ENCODE assay signal across 24 mouse cellular contexts in genomic region chr9:24473824-24474223, GRCm38 (mm10). TPM values are rescaled to one million over a fixed set of nuclear protein-coding genes. Genes with fewer than 3 reads are reported as not detected.
A peak's percentile ranks its signal among the peaks of the same experiment; 100 is the strongest.
DNase-seq lines count a peak whose midpoint lies in the region; ATAC-seq lines count a peak whose summit lies in the region.
"Had no signal": no experiment of that assay in that cellular context is flagged by ENCODE, and none has a peak within 500 bp of the region (broad histone marks: within the 10 kb centered on the region; RNA-seq: fewer than 3 reads in every experiment).

No protein-coding gene starts in this region.

- H3K4me2 ChIP-seq in forebrain, embryonic 14.5 days (ENCODE audit: low read length) = no peak overlapping the region
- H3K4me2 ChIP-seq in forebrain, embryonic 15.5 days (replicated peaks) = no peak overlapping the region
- no peak overlapping the region for H3K4me2 ChIP-seq in liver, embryonic 12.5 days
- H3K4me2 ChIP-seq in liver, embryonic 16.5 days (ENCODE audit: low read depth, low read length) = no peak overlapping the region
- H3K4me2 ChIP-seq: embryonic facial prominence, embryonic 12.5 days; forebrain, embryonic 13.5 days; heart, embryonic 12.5 days; hindbrain, embryonic 14.5 days; intestine, embryonic 15.5 days had no signal

- no peak overlapping the region for H3K27ac ChIP-seq in forebrain, embryonic 14.5 days (ENCODE audit: low read depth, low read length)
- H3K27ac ChIP-seq in forebrain, embryonic 15.5 days (replicated peaks) = no peak overlapping the region
- H3K27ac ChIP-seq in liver, embryonic 12.5 days = no peak overlapping the region
- no peak overlapping the region for H3K27ac ChIP-seq in liver, embryonic 16.5 days (ENCODE audit: low read length)
- H3K27ac ChIP-seq: embryonic facial prominence, embryonic 12.5 days; forebrain, embryonic 13.5 days; heart, adult 2 months; hindbrain, embryonic 10.5 days; hindbrain, embryonic 14.5 days; intestine, embryonic 15.5 days had no signal

- no peaks in the 10 kb centered on the region for H3K4me1 ChIP-seq in forebrain, embryonic 14.5 days (ENCODE audit: control insufficient read depth, insufficient read depth, low read length)
- H3K4me1 ChIP-seq in forebrain, embryonic 15.5 days = peaks cover 9% of the 10 kb centered on the region; the same call in 1 of the 2 replicates
- peaks cover 16% of the 10 kb centered on the region for H3K4me1 ChIP-seq in liver, embryonic 12.5 days
- H3K4me1 ChIP-seq in liver, embryonic 16.5 days (ENCODE audit: control insufficient read depth, low read depth, low read length) = no peaks in the 10 kb centered on the region; the same call in none of the 2 replicates
- H3K4me1 ChIP-seq: embryonic facial prominence, embryonic 12.5 days; forebrain, embryonic 13.5 days; hindbrain, embryonic 10.5 days; intestine, embryonic 15.5 days had no signal

- H3K4me3 ChIP-seq in forebrain, embryonic 14.5 days (ENCODE audit: low read depth, low read length) = no peak overlapping the region
- no peak overlapping the region for H3K4me3 ChIP-seq in forebrain, embryonic 15.5 days
- no peak overlapping the region for H3K4me3 ChIP-seq in liver, embryonic 12.5 days
- no peak overlapping the region for H3K4me3 ChIP-seq in liver, embryonic 16.5 days (ENCODE audit: low read depth, low read length)
- H3K4me3 ChIP-seq: embryonic facial prominence, embryonic 12.5 days; forebrain, embryonic 13.5 days; heart, adult 2 months; heart, embryonic 12.5 days; hindbrain, embryonic 10.5 days; intestine, embryonic 15.5 days had no signal

- no peaks in the 10 kb centered on the region for H3K9me3 ChIP-seq in forebrain, embryonic 14.5 days (replicated peaks; ENCODE audit: control insufficient read depth, low read length)
- no peaks in the 10 kb centered on the region for H3K9me3 ChIP-seq in forebrain, embryonic 15.5 days
- no peaks in the 10 kb centered on the region for H3K9me3 ChIP-seq in liver, embryonic 12.5 days (replicated peaks)
- H3K9me3 ChIP-seq in liver, embryonic 16.5 days (replicated peaks; ENCODE audit: control insufficient read depth, low read length) = no peaks in the 10 kb centered on the region
- H3K9me3 ChIP-seq: embryonic facial prominence, embryonic 12.5 days; forebrain, embryonic 13.5 days; G1E; heart, embryonic 12.5 days; hindbrain, embryonic 10.5 days; intestine, embryonic 15.5 days had no signal

- H3K36me3 ChIP-seq in forebrain, embryonic 14.5 days (ENCODE audit: control insufficient read depth, insufficient read depth, low read length) = peaks cover 9% of the 10 kb centered on the region
- peaks cover under 1% of the 10 kb centered on the region for H3K36me3 ChIP-seq in forebrain, embryonic 15.5 days
- H3K36me3 ChIP-seq in liver, embryonic 12.5 days = peaks cover 50% of the 10 kb centered on the region
- no peaks in the 10 kb centered on the region; the same call in 1 of the 2 replicates for H3K36me3 ChIP-seq in liver, embryonic 16.5 days (ENCODE audit: control insufficient read depth, insufficient read depth)
- H3K36me3 ChIP-seq: intestine, embryonic 15.5 days had no signal

- no peak overlapping the region for H3K9ac ChIP-seq in forebrain, embryonic 14.5 days (ENCODE audit: low read length)
- no peak overlapping the region for H3K9ac ChIP-seq in forebrain, embryonic 15.5 days (replicated peaks)
- no peak overlapping the region for H3K9ac ChIP-seq in liver, embryonic 12.5 days
- no peak overlapping the region for H3K9ac ChIP-seq in liver, embryonic 16.5 days (ENCODE audit: low read depth, low read length)
- H3K9ac ChIP-seq: embryonic facial prominence, embryonic 12.5 days; forebrain, embryonic 13.5 days; heart, embryonic 12.5 days; hindbrain, embryonic 14.5 days; intestine, embryonic 15.5 days had no signal

- H3K27me3 ChIP-seq in forebrain, embryonic 14.5 days (replicated peaks; ENCODE audit: control insufficient read depth, insufficient read depth, low read length) = no peaks in the 10 kb centered on the region
- H3K27me3 ChIP-seq in forebrain, embryonic 15.5 days = no peaks in the 10 kb centered on the region
- no peaks in the 10 kb centered on the region for H3K27me3 ChIP-seq in liver, embryonic 12.5 days (replicated peaks)
- no peaks in the 10 kb centered on the region for H3K27me3 ChIP-seq in liver, embryonic 16.5 days (ENCODE audit: control insufficient read depth, insufficient read depth, low read depth, low read length)
- H3K27me3 ChIP-seq: embryonic facial prominence, embryonic 12.5 days; forebrain, embryonic 13.5 days; heart, embryonic 12.5 days; intestine, embryonic 15.5 days; Patski had no signal

- no peak for ATAC-seq in forebrain, embryonic 14.5 days
- ATAC-seq in forebrain, embryonic 15.5 days (replicated peaks) = no peak
- ATAC-seq in liver, embryonic 12.5 days = 0 out of 2 replicates have a peak, but pooled peaks have one; percentile 46
- ATAC-seq in liver, embryonic 16.5 days (ENCODE audit: low read depth) = peak; percentile 30; the same call in 1 of the 2 replicates
- ATAC-seq: activated CD4-positive, CD25-positive, alpha-beta regulatory T cell, adult 4 months; CD4-positive, CD25-positive, alpha-beta regulatory T cell, adult 4 months; forebrain, embryonic 13.5 days; intestine, embryonic 15.5 days; Patski had no signal

- 90% methylated on average over 7 of the region's 7 CpGs for WGBS in forebrain, embryonic 14.5 days
- WGBS in forebrain, embryonic 15.5 days = 81% methylated on average over 7 of the region's 7 CpGs
- WGBS in liver, embryonic 12.5 days (ENCODE audit: insufficient replicate concordance) = 58% methylated on average over 7 of the region's 7 CpGs
- 51% methylated on average over 7 of the region's 7 CpGs for WGBS in liver, embryonic 16.5 days (ENCODE audit: insufficient replicate concordance)

- peak; percentile 34 for DNase-seq in forebrain, embryonic 14.5 days (ENCODE audit: low spot score)
- no peak for DNase-seq in liver
- no peak for DNase-seq in embryo, embryonic 9.5 days (ENCODE audit: extremely low spot score)
- no peak for DNase-seq in cerebellum, adult 11-12 months
- DNase-seq: adrenal gland, postnatal 14 days; B cell, adult 2 months; cerebellum, adult 2 months; cerebellum, postnatal 10 days; embryo, embryonic 11 days; gastrocnemius, postnatal 14 days; heart, adult 2 months had no signal

RNA-seq across cellular contexts. Expression of gene Dpy19l1, which starts 29.1 kb away (rescaled TPM):
- 30.4 and 31.2 TPM in 2 replicates for polyA plus RNA-seq in forebrain, embryonic 14.5 days (2014; fragmentation: Nextera tagmentation; extraction: Ambion mirVana)
- polyA plus RNA-seq in forebrain, embryonic 15.5 days (2015; fragmentation: Nextera tagmentation; extraction: Ambion mirVana) = 34.7 and 52.8 TPM in 2 replicates
- 27.4 and 30.8 TPM in 2 replicates for polyA plus RNA-seq in liver, embryonic 12.5 days (2016; fragmentation: Nextera tagmentation; extraction: Ambion mirVana)
- polyA plus RNA-seq in liver, embryonic 16.5 days (2015; fragmentation: Nextera tagmentation; extraction: Ambion mirVana) = 7.1 and 7.3 TPM in 2 replicates

Comparison
In these comparisons a context has a peak if more than half of its experiments do, and no peak if none do; other contexts are left out.
1. ATAC-seq: peak in liver, embryonic 12.5 days (single experiment) and liver, embryonic 16.5 days (single experiment); none in forebrain, embryonic 14.5 days (single experiment) and forebrain, embryonic 15.5 days (single experiment).